Mouse (Mus musculus) right cerebral cortex, postnatal 36 days (tissue): ENCODE measurements around the gene Olfm2.
A peak's percentile ranks its signal among the peaks of the same experiment; 100 is the strongest.
"Not testable (repeated sequence)": the region's sequence is repeated elsewhere in the genome, so short reads cannot be mapped to it uniquely, and the experiment has no call there.

Experiments used
- DNase-seq, 2 experiments: peaks; one replicate each; pipeline ENCODE4 v3.0.0; 2022; ENCODE audit warnings: low spot score in 2 of 2, mixed read lengths in 1 of 2

The Olfm2 gene

DNA sequence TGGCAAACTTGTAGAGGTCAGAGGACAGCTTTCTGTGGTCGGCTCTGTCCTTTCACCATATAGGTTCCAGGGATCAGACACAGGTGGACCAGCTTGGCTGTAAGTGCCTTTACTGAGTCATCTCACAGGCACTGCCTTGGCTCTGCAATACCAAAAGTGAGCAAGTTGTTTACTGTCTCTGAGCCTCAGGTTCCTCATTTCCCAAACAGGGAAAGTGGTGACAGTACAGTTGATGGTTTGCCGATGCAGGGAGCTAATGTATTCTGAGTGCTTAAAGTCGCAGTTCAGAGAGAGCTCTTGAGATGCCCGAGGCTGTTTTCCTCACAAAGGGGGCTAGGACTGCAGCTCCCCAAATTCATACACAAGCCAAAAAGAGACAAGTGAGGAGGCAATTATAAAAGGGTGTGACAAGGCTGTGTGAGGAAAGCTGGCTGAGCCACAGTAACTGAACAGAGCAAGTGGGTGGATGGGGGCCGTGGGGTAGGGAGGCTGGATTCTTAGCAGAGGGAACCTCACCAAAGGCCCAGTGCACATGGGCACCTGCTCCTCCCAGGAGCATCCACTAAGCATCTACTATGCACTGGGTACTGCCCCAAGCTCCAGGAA lies 49.9 kb downstream of the Olfm2 start:
- no peak for DNase-seq

DNA sequence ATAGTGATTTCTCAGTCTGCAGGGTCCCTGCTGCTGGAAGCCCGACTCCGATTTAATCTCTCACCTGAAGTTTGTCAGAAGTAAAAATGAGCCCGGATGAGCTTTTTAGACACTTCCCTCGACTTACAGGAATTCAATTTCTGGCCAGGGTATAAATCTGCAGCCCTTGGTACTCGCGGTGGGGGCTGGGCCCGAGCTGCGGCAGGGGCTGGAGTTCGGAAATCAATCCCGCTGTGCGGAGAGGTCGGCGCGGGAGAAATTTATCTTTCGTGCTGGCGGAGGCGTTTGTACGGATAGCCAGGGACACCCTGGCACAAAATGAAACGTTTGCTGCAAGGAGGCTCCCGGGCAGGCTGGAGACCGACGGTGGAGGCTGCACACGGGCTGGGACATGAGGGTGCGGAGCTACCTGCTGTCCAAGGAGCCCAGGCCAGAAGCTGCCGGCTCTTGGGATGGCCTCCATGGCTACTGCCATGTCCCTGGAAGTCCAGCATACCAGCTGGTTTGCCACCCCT lies 51.4 kb downstream of the Olfm2 start:
- DNase-seq: no peak

DNA sequence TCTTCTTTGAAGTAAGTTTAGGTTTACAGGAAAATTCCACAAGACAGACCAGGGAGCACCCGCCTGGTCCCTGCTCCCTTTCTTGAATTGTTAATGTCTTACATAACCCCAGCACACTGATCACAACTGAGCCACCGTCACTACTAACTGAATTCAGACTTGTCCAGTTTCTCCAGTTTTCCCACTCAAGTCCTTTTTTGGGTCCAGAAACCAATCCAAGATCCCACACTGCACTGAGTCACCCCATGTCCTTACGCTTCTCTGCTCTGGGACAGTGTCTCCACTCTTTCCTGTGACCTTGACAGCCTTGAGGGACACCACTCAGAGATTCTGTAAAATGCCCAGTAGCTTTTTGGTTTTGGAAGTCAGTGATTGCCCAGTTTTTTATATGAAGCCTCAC lies 53.3 kb downstream of the Olfm2 start:
- no peak for DNase-seq

DNA sequence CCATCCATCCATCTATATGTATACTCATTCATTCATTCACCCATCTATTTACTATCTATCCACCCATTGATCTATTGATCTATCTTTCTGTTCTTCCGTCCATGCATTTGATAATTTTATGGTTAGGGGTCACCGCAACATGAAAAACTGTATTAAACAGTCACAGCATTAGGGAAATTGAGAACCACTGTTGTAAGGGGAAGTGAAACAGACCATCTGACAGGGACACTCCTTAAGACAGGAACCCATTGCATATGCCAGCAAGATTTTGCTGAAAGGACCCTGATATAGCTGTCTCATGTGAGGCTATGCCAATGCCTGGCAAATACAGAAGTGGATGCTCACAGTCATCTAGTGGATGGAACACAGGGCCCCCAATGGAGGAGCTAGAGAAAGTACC lies 55.7 kb downstream of the Olfm2 start:
- DNase-seq: not testable (repeated sequence)

DNA sequence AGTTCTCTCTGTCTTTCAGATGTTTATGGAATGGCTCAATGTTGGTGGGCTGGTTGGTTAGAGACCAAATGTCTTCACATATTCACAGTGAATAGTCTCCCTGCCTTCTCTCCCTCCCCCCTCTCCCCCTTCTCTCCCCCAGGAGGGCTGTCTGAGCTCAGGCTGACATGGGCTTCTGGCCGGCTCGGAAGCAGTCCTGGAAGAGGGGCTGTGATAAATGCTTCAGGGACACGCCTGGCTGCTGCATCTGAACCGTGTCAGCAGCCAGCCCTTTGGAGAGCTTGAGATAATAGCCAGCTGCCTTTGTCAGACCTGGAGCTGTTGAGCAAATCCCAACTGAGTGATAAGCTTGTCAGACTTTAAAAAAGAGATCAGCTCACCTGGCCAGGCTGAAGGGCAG lies 56.2 kb downstream of the Olfm2 start:
- no peak for DNase-seq

DNA sequence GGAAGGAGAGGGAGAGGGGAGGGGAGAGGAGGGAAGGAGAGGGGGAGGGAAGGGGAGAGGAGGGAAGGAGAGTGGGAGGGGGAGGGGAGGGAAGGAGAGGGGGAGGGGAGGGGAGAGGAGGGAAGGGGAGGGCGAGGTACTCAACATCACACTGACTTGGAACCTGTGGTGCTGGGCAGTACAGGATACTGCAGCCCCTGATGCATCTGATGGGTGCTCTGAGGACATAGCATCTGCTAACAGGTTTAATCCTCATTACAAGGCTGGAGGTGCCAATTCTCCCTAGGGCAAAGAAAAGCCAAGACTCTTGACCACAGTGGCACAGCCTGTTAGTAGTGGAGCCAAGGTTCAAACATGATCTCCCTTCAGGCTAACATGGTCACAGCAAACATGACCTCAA lies 56.7 kb downstream of the Olfm2 start:
- no peak for DNase-seq

DNA sequence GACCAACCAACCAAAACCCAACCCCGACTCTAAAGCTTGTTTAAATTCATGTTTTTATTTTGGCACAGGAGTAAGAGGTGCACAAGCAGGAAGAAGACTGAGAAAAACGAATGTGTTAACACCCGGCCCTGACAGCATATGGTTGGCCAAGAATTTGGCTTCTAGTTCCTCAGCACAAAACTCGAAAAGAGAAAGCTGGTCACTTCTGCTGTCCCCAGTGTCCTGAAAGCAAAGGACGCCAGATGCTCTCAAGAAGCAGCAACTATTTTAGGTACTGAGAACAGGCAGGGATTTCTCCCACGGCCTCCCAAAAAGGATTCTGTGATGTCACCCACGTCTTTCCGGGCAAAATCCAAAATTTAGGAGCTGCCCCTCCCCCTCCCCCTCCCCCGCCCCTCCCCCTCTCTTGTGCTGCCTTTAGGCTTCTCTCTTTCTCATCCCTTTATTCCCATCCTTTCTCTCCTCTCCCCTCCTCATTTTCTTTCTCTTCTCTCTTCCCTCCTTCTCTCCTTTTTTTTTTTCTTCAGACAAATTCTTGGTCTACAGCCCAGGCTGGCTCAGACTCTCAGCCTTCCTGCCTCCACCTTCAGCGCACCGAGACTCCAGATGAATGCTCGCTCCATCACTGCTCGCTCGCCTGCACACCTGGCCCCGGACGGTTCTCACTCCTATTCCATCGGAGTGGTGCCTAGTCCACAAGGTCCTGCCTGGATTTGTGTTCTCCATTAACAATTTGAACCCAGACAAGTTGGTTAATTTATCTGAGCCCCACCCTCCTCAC lies 60.9 kb downstream of the Olfm2 start:
- DNase-seq: peak; percentile 67 to 87

DNA sequence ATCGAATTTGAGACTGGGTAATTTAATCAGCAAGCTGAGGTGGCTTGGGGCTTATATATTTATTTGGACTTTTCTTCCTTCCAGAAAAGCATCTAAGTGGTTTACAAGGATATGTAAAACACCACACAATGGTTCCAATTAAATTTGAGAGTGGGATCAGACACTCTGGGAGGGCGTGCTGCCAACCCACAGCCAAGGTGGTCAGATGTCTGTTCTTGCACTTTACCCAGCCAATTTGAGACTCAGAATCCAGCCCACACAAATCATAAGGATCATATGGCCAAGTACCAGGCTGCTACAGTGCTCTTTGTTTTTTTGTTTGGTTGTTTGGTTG lies 63.8 kb downstream of the Olfm2 start:
- DNase-seq: no peak

DNA sequence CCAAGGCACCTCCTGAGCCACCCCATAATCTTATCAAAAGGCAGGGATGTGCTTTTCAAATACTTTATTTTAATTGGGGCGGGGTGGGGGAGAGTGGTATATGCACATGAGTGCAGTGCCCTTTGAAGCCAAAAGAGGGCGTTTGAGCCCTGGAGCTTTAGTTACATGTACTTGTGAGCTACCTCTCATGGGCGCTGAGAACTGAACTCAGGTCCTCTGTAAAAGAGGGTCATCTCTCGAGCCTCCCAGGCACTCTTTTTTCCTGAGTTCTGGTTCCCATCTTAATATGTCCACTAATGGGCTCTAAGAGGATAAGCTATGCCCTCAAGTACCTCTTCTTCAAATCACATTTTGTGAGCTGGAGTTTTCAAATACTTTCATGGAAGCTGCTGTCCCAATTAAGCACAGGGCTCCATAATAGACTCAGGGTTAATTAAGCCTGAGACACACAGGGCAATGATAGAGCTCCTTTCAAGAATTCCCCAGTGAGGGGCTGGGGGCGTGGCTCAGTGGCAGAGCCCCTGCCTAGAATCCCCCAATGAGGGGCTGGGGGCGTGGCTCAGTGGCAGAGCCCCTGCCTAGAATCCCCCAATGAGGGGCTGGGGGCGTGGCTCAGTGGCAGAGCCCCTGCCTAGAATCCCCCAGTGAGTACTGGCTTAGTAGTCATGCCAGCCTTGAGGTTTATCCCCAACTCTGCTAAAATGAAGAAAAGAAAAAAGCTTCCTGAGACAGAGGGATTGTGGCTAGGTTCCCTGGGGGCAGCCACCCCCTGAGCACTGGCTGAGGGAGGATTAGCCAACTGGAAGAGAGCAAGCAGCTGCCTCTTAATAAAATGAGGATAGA lies 64.4 kb downstream of the Olfm2 start:
- no peak for DNase-seq

DNA sequence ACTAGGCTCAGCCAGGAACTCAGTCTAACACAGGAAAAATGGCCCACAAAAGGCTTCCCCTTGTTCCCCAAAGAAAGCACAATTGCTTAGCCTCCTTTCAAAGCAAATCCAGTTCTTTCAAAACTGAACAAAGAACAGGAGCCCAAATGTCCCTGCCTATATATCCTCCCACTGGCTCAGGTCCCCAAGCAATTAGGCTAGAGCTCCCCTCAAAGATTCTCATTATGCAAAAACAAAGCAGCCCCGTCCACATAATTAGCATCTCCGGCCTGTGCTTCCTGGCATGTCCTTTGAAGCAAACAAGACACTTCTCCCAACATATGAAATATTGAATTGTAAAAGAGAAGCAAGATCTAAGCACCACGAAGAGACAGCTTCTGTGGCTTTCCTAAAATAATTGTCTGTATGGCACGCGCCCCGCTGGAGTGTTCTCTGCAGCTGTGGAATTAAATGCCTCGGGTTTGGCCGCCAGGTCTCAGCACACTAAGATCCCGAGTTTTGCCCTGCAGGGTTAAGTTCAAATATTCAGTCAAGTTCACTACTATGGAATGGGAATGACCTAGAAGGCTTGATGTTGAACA lies 65.7 kb downstream of the Olfm2 start:
- no peak for DNase-seq

DNA sequence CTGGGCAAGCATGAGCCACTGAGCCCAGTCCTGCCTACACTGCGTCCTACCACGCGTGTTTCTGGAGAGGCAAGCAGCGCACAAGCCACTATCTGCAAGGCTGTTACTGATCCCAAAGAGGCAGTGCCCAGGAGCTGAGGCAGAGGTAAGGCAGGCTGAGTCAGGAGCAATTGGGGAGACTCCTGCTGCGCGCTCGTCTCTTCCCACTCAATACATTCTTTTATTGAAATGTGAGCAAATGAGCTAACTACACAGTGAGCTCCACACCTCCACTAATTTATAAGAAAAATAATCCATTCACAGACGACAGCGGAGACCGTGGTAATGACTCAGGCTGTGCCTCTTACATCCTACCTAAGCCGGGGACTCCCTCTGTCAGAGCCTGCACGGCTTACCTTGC lies 68.3 kb downstream of the Olfm2 start:
- no peak for DNase-seq

DNA sequence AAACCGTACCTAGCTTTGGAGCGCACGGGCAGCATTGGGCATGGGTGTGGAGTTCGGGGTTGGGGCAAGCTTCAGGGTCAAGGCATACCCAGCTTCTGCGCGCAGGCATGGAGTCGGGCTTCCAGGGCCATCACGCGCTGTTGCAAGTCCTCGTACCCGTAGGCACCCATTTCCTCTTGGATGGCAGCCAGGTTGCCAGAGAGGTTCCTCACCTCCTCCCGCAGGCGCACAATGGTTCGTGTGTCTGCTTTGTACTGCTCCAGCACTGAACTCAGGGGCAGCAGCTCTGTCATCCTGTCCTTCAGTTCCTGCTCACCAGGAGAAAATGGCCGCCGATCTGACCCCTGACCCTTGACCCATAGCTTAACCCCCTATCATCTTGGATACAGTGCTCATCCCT lies 74.1 kb downstream of the Olfm2 start:
- DNase-seq: no peak

DNA sequence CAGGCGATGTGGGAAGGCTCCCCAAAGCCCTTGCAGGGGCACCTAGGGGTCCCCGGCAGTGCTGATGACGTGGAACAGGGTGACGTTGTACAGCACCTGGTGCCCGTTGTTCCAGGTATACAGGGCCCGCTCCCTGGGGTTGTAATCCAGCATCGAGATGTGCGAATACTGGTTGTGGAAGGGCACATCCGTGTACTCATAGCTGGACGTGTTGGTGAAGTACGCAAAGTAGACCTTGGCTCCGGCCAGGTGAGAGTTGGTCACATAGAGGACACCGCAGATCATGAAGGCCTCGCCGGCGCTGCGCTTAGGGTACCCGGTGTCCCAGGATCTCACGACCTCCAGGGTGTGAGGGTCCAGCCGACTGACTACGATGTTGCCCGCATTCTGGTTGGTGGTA lies 78.1 kb downstream of the Olfm2 start:
- no peak for DNase-seq

DNA sequence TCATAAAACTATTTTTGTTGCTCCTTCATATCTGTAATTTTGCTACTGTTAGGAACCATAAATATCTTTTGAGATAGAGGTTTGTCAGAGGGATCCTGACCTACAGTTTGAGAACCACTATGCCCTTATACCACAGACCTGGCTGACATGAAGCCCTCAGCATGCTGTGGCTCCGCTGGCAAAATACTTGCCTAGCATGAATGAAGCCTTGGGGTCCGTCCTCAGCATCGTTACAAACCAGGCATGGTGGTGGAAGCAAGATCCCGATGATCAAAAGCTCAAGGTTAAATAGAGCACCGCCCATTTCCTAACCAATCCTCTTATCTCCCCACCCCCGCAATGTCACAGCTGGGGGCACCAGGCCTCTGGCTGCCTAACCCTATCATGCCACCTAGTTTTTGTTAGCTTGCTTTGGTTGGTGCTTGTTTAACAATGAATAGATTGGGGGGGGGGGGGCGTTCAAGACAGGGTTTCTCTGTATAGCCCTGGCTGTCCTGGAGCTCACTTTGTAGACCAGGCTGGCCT lies 79.6 kb downstream of the Olfm2 start:
- DNase-seq: no peak

DNA sequence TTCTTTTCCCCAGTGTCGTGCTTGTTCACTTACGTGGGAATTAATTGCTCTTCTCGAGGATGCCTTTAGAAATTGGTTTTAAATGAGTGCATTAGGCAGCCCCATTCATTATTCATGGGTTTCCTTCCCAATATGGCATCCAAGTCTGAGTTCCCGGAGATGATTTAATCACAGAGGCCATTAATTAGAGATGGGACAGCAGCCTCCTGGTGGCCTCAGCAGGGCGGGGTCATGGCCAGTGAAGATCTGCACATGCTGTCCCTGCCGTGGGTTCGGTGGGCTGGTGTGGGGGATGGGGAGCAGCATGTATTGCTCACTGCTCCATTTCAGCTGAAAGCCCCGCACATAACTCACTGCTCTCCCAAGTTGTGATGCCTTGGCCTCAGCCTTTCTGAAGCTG lies 80.2 kb downstream of the Olfm2 start:
- no peak for DNase-seq

DNA sequence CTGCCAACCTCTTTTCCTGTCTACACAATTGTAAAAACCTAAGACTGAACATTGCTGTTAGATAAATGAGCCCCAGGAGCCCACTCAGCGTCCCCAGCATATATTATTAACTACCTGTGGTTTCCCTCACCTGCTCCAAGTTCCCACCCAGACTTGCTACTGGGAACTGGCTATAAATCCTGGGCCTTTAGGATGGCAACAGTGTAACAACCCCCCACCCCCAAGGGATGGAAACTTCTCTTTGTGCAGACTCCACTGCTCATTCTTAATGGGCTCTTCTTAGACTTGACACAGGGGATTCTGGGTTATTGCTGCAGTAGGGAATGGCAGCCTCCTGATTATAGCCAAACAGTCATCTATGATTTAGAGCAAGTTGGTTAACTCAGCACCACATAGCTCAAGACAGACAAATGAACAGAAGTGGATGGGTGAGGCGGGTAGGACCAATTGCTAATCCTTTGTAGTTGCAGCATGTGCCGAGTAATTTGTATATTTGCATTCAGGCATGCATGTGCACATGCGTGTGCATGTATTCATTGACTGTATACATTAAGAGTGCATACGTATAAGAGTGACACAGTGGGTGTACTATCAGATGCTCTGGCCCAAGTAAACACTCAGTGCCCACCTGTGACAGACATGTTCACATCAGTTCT lies 81.0 kb downstream of the Olfm2 start:
- DNase-seq: no peak

DNA sequence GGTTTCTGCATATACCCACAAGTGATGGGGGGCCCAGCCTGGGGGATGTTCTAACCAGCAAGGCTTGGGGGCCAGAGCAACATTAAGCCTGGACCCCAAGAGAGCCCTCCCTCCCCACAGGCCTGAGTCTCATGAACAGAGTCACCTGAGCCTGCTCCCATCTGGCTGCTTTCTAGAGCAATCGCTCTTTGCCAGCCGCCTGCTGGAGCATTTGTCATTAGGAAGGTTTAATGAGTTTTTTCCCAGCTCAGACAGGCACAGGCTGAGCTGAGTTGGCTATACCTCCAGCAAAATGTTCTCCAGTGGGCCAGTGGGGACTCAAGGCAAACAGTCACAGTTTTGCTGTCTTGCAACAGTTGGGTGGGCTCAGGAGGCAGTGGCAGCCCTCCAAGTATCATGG lies 81.8 kb downstream of the Olfm2 start:
- no peak for DNase-seq

DNA sequence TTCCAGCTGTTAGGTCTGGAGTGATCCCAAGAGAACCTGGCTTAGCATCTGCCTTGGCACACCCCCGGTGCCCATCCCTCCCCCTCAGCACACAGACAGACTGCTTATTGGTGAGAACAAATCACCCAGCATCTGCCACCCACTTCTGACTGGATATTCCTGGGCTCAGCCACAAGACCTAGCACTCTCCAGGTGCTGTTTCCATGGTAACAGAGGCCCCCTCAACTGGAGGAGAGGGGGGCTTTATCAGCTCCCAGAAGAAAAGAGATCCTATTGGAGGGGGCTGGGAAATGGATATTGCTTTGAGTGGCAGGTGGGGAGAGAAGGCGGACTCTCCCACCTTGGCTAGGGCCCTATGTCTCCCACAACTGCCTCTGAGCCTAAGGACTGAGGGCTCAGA lies 82.2 kb downstream of the Olfm2 start:
- peak; percentile 80 to 84 for DNase-seq

DNA sequence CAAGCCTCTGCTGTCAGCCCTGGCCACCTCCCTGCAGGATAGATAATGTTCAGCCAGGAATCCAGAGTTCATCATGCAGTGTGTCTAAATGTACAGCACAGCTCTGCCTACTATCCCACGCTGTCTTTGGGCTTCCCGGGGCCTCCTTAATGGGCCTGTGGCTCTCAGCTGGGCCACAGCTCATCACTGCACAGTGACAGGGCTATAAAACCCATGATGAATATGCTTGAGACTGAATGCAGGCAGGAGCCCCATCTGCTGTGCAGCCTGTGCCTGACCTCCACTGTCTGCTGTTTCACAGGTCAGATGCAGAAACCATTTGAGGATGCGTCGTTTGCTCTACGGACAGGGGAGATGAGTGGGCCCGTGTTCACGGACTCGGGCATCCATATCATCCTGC lies 83.3 kb downstream of the Olfm2 start:
- DNase-seq: no peak

DNA sequence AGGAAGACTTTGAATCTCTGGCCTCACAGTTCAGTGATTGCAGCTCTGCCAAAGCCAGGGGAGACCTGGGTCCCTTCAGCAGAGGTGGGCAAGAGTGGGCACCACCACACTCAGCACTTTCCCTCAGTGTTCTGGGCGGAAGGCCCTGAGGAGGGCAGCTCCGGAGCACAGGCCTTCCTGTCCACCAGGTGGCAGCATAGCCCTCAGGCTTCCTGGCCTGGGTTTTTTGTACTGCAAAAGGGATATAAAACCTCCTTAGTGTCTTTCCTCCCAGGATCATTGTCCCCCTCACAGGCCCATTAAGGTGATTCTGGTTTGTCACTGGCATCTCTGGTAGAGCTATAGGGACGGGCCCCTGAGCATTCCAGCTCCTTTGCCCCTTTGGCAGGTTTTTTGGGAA lies 83.8 kb downstream of the Olfm2 start:
- no peak for DNase-seq

DNA sequence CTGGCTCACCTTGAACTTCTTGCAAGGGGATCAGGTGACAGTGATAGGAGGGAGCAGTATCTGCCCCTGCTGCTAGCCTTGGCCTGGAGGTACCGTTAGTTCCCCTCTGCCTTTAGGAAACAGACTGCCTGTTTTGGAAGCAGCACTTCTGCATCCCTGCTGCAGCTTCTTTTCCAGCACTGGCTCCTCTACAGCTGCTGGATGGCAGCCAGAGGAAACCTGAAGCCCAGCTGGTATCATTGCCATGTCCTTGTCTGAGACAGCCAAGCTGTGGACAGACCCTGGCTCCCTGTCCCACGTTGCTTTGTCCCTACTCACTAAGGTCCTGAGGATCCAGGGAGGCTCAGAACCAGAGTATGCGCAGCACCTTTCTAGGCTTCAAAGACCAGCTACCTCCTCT lies 88.6 kb downstream of the Olfm2 start:
- no peak for DNase-seq

DNA sequence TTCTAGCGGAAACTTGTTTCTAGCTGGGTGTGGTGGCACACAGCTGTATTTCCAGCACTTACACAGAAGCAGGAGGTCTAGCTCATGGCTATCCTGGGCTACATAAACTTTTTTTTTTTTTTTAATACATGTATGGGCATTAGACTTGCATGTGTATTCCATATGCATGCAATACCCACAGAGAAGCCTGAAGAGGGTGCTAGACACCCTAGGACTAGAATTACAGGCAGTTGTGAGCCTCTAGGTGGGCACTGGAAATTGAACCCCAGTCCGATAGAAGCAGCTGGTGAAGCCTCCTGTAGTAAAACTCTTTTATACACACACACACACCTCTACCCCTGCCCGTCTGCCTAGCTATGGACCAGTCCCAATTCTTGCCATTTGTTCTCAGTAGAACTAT lies 92.3 kb downstream of the Olfm2 start:
- DNase-seq: no peak
